Mouse (Mus musculus) thymus, postnatal 36 days (tissue): ENCODE measurements around the gene Scube3.
A peak's percentile ranks its signal among the peaks of the same experiment; 100 is the strongest.

Experiments used
- DNase-seq, 2 experiments: peaks; one replicate each; pipeline ENCODE4 v3.0.0; 2022; ENCODE audit warnings: mixed read lengths in 2 of 2

Gene Scube3

DNA sequence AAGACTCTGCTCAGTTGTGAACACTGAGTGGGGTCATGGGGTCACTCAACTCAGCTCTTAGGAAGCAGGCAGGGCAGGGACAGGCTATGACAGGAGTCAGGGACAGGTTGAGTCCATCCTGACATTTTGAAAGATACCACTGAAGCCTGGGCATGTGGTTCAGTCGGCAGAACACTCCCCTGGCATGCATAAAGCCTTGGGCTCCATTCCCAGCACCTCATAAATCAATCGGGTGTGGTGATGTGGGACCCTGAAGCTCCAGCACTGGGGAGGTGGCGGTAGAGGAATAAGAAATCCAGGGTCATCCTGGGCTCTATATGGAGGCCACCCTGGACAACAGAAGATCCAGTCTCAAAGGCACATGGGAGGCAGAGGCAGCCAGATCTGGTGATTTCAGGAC lies 6.4 kb upstream of the Scube3 start:
- no peak for DNase-seq

DNA sequence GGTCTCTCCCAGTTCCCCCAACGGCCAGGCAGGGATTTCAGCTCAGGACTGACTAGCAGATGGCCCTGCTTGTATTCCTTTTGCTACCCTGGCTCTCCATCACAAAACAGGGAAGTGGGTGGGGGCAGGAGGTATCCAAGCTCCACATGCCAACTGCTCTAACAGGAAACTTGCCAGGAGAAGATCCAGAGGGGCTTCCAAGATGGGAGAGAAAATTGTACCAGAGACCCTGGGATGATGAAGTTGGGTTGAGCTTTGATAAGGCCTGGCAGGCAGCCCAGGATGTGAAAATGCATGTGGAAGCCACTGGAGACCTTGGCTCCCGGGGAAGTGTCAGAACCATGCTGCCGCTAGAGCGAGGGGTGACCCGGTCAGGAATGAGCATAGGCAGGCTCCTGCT lies 5.7 kb upstream of the Scube3 start:
- DNase-seq, result no peak

DNA sequence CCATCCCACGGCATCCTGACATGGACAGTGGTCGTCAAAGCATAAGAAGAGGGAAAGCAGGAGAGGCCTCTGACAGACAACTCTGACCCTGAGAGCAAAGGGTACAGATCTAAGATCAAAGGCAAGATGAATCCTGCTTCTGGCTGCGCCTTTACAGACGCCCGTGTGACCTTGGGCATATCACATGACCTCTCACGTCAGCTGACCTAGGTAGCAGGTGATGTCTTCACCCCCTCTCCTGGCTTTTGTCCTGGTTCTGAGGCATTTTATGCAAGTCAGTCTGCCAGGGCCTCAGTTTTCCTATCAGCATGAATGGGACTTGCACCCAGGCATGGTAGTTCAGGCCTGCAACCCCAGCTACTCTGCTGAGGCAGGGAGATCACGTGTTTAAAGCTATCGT lies 3.9 kb upstream of the Scube3 start:
- no peak for DNase-seq

DNA sequence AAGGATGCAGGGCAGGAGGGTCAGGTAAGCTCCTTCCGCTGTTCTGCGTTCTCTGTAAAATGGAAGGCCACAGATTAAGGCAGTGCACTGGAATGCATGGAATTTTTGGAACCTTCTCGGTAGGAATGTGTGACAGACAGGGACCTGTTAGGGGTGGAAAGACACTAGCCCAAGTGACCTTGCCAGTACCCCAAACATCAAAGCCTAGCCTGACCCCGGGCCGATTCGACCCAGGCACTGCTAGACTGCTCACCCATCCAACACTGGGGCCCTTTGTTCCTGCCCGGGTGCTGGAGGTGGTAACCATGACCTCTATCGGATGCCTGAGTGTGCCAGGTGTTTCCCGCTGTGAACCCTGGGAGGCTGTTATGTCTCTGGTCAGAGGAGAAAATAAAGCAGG lies 3.3 kb upstream of the Scube3 start:
- no peak for DNase-seq

DNA sequence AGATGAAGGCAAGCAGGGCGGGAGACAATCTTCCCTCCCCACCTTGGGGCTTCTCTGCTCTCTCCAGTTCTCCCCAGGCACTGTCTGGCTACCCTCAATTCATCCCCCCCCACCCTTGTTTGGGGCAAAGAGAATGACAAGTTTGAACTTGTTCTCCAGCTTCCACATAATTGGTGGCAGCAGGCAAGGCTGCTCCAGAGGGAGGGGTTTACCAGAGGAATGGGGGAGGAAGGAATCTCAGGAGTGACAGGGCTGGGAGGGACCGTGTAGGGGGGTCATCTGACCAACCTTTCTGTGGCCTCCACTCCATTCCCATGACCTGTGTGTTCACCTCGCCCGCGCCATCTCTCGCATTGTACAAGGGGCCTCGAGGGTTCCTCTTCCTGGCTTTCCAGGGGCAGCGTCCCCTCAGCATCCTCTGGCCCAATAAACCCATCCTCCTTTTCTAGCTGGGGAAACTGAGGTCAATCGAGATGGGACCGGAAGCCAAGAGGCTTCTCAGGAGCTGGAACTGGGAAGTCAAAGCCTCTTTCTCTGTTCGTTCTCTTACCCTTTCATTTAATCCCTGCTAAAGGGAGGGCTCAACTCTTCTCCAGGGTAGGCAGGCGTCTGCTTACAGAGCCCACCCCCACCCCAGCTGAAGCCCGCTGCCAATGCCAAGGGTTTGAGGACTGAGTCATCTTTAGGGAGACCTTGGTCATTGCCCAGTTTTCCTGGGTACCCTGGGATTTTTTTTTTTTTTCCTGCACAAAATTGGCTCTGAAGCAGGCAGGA lies 1.3 kb upstream of the Scube3 start:
- DNase-seq, result no peak

DNA sequence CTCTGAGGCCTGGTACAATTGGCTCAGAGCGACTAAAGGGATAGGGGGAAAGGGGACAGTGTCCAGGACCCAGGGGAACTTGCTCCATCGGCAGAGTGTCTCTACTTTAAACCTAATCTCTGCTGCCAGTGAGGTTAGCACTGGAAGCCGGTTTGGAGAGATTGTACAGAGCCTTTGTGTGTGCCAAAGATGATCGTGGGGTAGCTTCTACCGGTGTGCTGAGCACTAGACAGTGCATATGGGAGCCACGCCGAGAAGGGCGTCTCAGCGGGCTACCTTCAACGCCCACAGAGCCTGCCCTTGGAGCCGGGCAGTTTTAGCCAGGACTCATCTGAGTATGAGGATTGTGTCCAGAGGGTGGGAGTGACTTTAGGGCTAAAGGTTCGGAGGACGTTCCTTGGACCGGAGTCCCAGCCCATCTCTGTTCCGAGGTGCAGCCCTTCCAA lies 713 bp upstream of the Scube3 start:
- no peak for DNase-seq

DNA sequence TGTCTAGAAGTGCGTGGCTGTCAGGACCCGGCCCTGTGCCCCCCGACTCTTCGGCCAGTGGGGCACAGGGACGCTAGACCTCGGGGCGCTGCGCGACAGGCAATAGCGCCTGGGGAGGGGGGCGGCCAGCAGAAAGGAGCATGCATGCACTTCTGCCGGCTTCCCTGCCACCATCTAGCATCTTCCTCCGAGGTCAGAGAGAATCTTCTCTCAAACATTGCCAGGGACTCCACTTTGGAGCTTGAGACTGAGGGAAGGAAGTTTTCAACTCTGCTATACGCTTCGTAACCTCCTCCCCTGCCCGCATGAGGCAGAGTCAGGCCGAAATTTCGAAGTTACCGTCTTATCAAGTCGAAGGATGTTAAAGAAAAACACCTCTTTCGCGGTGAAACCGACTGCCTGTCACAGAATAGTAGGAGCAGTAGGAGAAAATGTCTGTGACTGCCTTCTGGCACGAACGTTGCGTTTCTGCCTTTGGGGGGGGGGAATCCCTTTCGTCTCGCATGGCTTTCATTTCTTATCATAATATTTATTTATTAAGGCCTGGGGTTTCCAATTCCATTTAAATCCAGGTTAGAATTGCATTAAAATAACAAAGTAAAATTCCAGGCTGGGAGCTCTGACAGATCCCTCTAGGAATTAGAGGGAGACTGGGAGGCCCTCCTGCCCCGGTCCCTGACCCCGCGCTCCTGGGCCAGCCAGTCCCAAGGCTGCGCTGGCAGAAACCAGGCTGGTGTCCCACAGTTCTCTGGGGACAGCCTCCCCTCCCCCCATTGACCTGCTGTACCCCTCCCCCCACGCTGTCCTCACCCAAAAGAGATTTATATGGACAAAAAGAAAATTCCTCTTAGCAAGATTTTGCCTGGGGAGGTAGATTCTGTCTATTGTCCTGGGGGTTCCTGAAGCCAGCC lies 1.0 kb downstream of the Scube3 start:
- no peak for DNase-seq

DNA sequence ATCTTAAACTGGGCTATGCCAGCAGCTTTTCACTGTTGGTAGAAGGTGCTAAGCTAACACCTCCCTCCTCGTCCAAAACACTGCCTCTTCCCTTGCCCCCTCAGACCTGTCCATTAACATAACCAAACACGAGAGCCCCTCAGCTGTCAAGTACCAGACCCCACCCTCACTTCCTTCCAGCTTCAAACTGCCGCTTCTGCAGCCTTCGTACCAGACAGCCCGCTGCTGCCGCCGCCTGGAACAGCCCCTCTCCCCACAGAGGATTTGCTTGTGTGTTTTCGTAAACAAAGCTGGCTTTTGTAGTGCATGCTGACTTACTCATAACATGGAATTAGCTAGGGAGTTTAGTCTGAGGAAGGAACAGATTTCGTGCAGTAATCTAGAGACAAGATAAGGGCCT lies 1.8 kb downstream of the Scube3 start:
- DNase-seq, result peak; percentile 24 to 37

DNA sequence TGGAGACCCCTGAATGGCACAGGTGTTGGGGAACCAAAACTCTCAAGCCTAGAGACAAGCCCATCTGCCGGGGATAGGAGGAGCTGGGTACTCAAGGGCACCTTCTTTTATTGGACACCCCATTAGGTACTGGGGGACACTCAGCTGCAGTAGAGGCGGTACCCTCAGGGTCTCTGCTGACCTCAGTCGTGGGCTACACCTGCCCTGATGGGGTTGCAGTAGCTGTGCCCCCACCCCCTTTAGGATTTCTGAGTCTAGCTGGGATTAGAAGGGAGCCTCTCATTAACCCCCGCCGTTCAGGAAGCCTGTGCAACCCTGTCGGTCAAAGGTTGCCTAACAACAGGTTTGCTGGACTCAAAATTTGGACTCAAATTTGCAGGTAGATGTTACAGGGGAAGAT lies 2.3 kb downstream of the Scube3 start:
- DNase-seq, result no peak

DNA sequence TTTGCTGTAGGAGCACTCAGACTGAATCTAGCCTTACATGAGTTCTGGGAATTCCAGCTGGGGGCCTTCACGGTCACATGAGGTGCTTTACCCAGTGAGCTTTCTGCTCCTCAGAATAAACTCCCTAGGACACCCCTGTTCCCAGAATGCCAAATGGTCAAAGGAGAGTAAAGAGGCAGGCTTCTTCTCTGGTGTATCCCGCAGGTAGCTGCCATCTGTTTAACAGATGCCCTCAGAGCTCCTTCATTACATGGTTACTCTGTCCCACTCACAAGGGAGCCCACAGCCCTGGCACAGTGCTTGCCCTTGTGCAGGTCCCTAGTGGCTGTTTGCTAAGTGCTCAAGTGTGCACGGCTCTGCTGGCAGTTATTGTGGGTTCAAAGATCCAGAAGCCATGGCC lies 6.3 kb downstream of the Scube3 start:
- no peak for DNase-seq

DNA sequence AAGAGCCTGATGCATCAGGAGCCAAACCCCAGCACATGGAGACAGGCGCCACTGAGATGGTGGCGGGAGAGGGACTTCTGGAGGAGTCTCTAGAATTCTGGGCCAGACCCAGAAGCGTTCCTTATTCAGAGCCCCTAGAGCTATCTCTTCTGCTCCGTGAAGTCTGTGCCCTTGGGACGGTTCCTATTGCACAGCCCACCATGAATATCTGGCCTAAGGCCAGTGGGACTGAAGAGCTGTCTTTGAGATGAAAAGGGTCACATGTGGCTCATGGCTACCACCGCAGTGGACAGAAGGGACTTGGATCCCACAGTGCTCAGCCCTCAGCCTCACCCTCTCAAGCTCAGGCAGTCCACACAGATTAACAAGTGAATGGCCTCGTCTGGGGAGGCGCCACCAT lies 7.8 kb downstream of the Scube3 start:
- no peak for DNase-seq

DNA sequence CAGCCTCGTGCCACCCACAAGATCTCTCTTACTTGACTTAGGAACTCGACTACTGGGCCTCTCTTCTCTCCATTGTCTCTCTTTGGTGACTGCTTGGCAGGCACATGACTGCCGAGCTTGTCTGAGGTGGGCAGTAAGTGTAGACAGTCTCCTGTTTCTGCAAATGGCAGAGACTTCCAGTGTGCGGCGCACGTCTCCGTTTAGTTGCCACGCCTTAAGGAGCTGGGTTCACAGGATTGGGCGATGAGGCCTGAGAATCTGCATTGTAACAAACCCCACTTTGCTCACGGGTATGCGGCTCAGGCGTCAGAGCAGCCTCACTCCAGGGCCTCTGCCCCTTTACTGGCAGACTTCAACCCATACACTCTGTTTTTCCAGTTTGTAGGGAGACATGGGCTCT lies 8.5 kb downstream of the Scube3 start:
- DNase-seq, result no peak

DNA sequence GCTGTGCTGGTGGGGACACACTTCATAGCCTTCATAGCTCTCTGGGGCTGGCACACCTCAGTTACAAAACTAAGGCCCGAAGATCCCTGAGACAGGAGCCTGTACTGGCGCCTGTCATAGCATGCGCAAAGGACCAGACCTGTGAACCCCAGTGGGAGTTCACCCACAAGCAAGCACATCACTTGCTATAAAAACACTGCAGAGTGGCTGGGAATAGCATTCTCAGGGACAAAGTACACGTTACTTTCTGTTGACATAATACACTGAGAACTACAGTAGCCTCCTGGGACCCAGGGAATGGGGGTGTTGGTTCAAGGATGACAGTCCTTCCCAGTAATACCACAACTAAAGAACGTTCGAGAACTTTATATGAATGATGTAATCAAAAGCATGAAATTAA lies 11.2 kb downstream of the Scube3 start:
- no peak for DNase-seq

DNA sequence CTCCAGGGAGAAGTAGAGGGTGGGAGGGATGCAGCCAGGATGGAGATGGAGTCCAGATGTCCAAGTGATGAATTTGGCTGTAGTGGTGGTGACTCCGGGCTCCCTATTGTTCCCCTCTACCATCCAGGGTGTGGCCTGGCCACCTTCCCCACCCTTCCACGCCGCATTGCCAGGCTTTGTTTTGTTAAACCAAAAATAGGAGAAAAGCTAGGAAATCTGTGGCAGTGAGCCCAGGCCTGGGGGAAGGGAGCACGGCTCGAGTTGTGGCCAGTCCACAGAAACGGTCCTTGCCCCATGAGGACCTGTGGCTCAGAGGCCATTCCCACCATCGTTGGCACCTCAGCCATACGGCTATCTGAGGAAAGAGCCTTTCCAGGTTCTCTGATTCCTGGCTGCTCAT lies 13.0 kb downstream of the Scube3 start:
- no peak for DNase-seq

DNA sequence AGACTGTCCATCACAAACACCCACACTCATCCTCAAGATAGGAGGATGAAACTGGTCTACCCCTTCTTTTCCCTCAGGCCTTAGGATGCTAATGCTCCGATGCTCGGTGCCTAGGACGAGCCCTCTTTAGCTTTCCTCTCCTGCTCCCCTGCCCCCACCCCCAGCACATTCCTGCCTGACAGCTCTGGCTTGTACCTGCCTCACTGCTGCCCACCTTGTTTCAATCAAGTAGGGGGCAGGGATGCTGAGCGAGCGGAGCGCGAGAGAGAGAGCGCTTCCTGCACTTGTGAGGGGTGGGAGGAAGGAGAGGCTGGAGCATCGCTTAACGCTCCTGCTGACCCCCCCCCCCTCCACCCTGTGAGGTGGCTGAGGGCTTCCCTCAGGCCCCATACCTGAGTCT lies 18.4 kb downstream of the Scube3 start:
- DNase-seq, result no peak

DNA sequence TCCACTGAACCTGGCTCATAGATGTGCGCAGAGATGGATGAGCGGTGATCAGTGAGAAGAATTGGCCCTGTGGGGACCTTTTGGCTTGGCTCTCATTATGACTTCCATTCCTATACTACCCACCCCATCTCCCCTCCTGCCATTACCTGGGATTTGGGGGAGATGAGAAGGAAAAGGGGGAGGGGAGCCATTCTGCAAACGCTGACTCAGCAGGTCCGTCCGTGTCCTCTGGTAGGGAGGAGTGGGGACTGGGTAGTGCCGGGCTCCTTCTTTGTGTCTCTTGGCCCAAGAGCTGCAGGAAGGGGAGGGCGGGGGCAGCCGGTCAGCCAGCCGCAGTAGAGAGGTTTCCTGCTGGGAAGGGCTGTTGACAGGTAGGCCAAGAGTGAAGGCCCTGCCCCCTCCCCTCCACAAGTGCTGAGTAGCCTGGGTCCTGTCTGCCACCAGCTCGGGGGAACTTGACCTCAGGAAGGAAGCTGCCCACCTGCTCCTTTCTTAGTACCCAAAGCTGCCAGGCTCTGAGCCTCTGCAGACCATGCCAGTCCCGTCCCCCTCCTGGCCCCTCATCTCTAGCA lies 19.5 kb downstream of the Scube3 start:
- DNase-seq, result no peak

DNA sequence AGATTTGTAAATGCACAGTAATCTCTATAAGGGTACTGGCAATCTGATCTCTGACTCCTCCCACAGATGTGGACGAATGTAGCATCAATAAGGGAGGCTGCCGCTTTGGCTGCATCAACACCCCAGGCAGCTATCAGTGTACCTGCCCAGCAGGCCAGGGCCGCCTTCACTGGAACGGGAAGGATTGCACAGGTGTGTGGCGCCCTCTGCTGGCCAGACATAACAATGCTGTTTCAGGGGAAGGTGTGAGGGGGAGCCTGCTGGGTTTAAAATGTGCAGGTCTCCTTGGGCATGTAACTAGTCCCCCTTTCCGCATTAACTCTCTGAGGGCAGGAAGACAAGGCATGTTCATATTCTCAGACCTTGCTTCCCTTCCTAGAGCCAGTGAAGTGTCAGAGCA lies 21.7 kb downstream of the Scube3 start:
- peak; percentile 78 to 79 for DNase-seq

DNA sequence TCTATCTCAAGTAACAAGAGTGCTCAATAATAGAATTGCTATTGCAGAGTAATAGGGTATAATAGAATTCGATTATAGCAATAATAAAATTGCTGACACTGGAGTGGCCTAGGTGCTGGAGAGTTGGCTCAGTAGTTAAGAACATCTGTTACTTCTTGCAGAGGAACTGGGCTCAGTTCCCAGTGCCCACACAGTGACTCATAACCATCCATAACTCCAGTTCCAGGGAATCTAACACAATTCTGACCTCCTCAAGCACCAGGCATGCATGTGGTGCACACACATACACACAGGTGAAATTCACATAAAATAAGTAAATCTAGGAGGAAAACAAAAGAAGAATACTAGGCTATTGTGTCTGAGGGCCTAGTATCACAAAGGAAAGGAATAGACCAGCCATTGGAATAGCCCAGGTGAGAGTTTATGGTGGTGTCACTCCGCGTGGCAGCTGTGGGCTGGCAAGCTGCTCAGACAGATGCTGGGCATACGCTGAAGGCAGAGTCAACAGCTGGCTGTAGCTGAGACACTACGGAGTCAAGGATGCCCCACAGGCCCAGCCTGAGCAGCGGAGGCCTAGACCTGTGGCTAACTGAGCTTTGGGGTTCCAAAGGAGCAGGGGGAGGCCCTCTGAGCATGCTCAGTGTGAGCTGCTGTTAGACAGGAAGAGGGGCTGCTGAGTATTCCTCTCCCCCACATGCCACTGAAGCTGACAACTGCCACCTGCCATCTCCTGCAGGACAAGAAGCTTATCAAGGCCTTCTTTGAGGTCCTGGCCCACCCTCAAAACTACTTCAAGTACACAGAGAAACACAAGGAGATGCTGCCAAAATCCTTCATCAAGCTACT lies 28.7 kb downstream of the Scube3 start:
- DNase-seq, result peak; percentile 35 to 64

DNA sequence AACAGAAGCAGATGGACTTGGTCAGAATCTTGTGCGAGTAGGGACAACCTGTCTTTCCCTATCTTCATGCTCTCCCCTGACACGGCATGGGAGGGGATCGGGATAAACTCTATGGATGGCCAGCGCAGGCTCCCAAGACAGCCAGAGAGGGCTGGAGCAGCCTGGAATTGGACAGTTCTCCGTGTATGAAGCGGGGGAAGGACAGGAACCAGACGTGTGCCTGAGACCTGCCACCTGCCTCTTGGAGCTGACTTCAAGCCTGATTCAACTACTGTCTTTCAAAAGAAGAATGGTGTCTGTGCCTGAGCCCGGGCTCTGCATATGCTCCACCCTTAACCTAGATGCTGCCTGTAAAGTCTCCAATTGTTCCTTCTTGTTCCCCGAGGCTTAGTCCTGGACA lies 30.7 kb downstream of the Scube3 start:
- DNase-seq, result no peak

DNA sequence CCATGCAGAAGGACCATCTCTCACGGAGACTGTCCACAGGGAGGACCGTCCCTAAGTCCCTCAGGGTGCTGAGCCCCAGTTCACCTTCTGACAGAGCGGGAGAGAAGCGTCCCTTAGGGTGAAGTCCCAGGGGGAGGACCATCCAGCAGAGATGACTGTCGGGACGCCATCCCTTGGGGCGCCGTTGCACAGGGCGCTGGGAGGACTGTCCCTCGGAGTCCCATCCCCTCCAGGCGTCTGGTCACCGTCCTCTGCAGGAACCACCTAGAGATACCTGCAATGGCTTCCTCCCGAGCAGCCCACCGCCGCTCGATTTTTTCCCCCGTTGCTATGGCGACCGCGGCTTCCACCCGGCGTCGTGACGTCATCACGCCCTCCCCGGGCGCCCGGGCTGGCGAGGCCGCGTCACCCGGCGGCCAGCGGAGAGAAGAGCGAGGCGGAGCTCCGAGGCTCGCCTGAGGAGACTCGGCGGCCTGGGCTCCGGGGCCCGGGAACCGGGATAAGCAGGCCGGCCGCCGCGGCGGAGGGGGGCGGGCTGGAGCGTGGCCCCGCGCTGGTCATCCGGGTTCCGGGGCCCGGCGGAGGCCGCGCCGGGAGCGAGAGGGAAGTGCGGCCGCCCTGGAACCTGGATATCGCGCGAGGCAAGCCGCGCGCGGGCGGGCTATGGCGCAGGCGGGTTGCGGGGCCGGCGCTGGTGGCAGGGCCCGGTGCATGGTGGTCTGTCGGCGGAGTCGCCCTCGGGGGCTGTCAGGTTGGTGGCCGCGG lies 35.0 kb downstream of the Scube3 start, which contains the start of gene Zfp523:
Gene Zfp523 (plus strand): TSS at position 355 of the 765 bp plus-strand sequence.
- peak; percentile 91 to 92 for DNase-seq

DNA sequence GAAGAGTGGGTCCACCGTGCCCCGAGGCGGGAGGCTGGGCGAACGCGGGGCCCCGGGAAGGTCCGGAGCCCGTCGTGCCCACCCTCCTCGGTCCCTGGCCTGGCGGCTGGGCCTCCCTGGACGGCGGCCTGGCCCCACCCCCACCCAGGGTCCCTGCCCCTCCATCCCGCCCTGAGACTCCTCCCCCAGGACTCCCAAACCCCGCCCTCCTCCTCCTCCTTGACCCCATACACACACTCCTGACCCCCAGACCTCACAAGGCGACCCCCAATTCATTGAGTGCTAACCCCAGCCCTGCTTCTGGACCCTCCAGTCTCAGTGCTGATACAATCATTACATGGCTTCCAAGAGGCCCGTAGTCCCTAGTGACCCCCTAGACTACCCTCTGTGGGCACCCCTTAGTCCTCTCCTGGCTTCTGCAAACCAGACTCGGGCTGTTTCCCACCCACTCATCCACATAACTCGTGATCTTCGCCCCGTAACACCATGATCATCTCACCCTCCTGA lies 35.7 kb downstream of the Scube3 start:
- no peak for DNase-seq

DNA sequence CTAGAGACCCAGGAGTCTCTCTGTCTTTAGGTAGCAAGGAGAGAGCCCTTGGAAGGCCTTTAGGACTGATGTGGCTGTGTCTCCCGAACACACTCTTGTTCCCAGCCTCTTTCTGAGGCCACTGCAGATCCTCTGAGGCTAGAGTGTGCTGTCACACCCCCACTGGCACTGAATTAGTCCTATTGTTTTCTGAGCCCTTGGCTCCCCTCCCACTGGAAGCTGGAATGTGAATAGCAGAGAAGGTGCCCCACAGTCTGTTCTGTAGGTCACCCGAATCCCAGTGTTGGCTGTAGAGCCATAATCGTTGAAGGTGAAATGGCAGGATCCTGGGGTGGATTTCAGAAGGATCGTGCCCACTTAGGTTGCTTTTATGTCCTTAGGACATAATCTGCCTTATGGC lies 38.4 kb downstream of the Scube3 start:
- no peak for DNase-seq
